ENCODE assay signal across 8 mouse cellular contexts in the genomic region with DNA sequence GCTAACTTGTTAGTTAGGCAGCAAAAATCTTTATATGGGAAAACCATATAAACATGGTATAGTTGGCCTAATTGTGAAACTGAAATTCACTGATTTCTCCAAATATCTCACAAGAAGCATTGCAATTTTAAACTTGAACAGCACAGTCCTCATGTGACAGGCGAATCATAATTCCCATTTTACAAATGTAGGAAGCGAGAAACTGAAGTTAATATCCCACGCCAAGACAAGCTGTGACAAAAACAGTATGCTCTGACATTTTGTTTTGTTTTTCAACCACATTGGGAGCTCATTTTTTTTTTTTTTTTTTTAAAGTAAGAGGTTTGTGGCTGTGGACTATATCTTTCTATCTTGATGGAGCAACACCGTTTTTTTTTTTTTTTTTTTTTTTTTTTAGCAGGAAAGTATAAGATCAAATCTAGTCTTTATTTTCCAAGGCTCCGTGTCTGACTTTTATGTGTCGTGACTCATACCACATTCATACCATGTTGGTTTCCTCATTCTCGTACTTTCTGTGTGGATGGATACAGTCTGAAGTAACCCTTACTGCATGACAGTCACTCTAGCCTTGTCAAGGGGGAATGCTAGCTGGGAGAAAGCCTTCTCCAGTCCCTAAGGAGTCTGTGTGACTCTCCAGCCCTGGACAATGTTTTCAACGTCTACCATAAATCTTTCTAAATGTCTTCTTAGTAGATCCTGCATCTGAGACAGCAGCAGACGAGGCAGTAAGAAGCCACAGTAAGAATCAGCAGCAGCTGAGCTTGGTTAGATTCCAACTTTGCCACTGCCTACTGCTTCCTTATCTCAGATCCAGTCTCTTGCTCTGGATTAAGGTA. TPM values are rescaled to one million over a fixed set of nuclear protein-coding genes. Genes with fewer than 3 reads are reported as not detected.
A peak's percentile ranks its signal among the peaks of the same experiment; 100 is the strongest.
DNase-seq lines count a peak whose midpoint lies in the region; ATAC-seq and TF ChIP-seq lines count a peak whose summit lies in the region.

No protein-coding gene starts in this region.

- 51% methylated on average over 9 of the region's 9 CpGs for WGBS in heart, embryonic 14.5 days
- 44% methylated on average over 9 of the region's 9 CpGs for WGBS in embryonic facial prominence, embryonic 15.5 days
- 54% methylated on average over 9 of the region's 9 CpGs for WGBS in limb, embryonic 12.5 days
- WGBS in olfactory bulb, adult 2 months = 46% methylated on average over 9 of the region's 9 CpGs

- no peak for DNase-seq in heart, postnatal 4 days
- DNase-seq in ES-E14 (ENCODE audit: low read depth, low spot score) = no peak
- DNase-seq in spleen, postnatal 4 days (ENCODE audit: low spot score in 2 of 2) = no peak
- no peak for DNase-seq in gastrocnemius, postnatal 25 days

- H3K9ac ChIP-seq in heart, embryonic 14.5 days (ENCODE audit: low read length) = peak overlapping the region; percentile 94
- peak overlapping the region; percentile 96 for H3K9ac ChIP-seq in ES-E14 (ENCODE audit: insufficient read depth, low read depth, low read length, poor library complexity, severe bottlenecking)
- H3K9ac ChIP-seq in embryonic facial prominence, embryonic 15.5 days = peak overlapping the region; percentile 75; the same call in 1 of the 2 replicates
- H3K9ac ChIP-seq in limb, embryonic 12.5 days (replicated peaks) = no peak overlapping the region

- TF ChIP-seq POLR2A in olfactory bulb, adult 2 months (IDR thresholded peaks at IDR 0.05; ENCODE audit: insufficient read depth, low read depth, low read length) = no peak

- peak overlapping the region; percentile 80 to 95 for H3K27ac ChIP-seq in heart, embryonic 14.5 days (replicated peaks in 1 of 2; ENCODE audit: control insufficient read depth in 1 of 2, insufficient read depth in 1 of 2, low read depth in 2 of 2, low read length in 2 of 2)
- peak overlapping the region; percentile 4; the same call in 1 of the 2 replicates for H3K27ac ChIP-seq in ES-E14 (ENCODE audit: insufficient read depth, low read depth, low read length, poor library complexity, severe bottlenecking)
- peak overlapping the region; percentile 81; the same call in 1 of the 2 replicates for H3K27ac ChIP-seq in embryonic facial prominence, embryonic 15.5 days (replicated peaks)
- no peak overlapping the region for H3K27ac ChIP-seq in limb, embryonic 12.5 days
- peak overlapping the region; percentile 73; the same call in 1 of the 2 replicates for H3K27ac ChIP-seq in olfactory bulb, adult 2 months (ENCODE audit: insufficient read depth, low read depth, low read length)

- H3K9me3 ChIP-seq in heart, embryonic 14.5 days (ENCODE audit: control insufficient read depth, low read length) = no peaks in the 10 kb centered on the region
- H3K9me3 ChIP-seq in ES-E14 (ENCODE audit: control insufficient read depth, insufficient read depth, low read depth, low read length) = no peaks in the 10 kb centered on the region
- no peaks in the 10 kb centered on the region for H3K9me3 ChIP-seq in embryonic facial prominence, embryonic 15.5 days (replicated peaks)
- H3K9me3 ChIP-seq in limb, embryonic 12.5 days = no peaks in the 10 kb centered on the region

- peak overlapping the region; percentile 78 for H3K4me2 ChIP-seq in heart, embryonic 14.5 days (ENCODE audit: low read length)
- H3K4me2 ChIP-seq in embryonic facial prominence, embryonic 15.5 days (replicated peaks) = peak overlapping the region; percentile 74
- H3K4me2 ChIP-seq in limb, embryonic 12.5 days = peak overlapping the region; percentile 66

- H3K4me1 ChIP-seq in heart, embryonic 14.5 days (ENCODE audit: control insufficient read depth in 2 of 2, insufficient read depth in 2 of 2, low read length in 2 of 2) = peaks cover 0 to 15% of the 10 kb centered on the region in 2 experiments; a peak in 3 of 4 replicates
- H3K4me1 ChIP-seq in ES-E14 (ENCODE audit: control insufficient read depth in 2 of 2, insufficient read depth in 2 of 2, low read length in 2 of 2, poor library complexity in 1 of 2) = 0 out of 4 replicates have a peak, but pooled peaks cover 0 to 2% of the 10 kb centered on the region in 2 experiments
- H3K4me1 ChIP-seq in embryonic facial prominence, embryonic 15.5 days = peaks cover 6% of the 10 kb centered on the region
- H3K4me1 ChIP-seq in limb, embryonic 12.5 days (replicated peaks) = peaks cover 18% of the 10 kb centered on the region
- H3K4me1 ChIP-seq in olfactory bulb, adult 2 months (ENCODE audit: control insufficient read depth, insufficient read depth, low read length) = peaks cover 3% of the 10 kb centered on the region; the same call in 1 of the 2 replicates

- ATAC-seq in heart, embryonic 14.5 days (ENCODE audit: insufficient number of reproducible peaks, insufficient read depth, low FRiP score, low read depth) = no peak
- no peak for ATAC-seq in embryonic facial prominence, embryonic 15.5 days (ENCODE audit: insufficient number of reproducible peaks, low FRiP score, low TSS enrichment, low read depth)
- ATAC-seq in limb, embryonic 12.5 days (ENCODE audit: insufficient number of reproducible peaks, insufficient read depth, low FRiP score, low TSS enrichment, low read depth) = no peak

- no peak for TF ChIP-seq CTCF in olfactory bulb, adult 2 months (IDR thresholded peaks at IDR 0.05; ENCODE audit: insufficient read depth, low read depth, low read length)

- H3K4me3 ChIP-seq in heart, embryonic 14.5 days (ENCODE audit: control insufficient read depth in 1 of 2, insufficient read depth in 1 of 2, low read depth in 1 of 2, low read length in 2 of 2) = peak overlapping the region; percentile 87 to 96
- H3K4me3 ChIP-seq in ES-E14 (ENCODE audit: insufficient read depth in 1 of 2, low read depth in 1 of 2, low read length in 2 of 2, poor library complexity in 1 of 2, severe bottlenecking in 1 of 2) = peak overlapping the region; percentile 82 to 99
- peak overlapping the region; percentile 82 for H3K4me3 ChIP-seq in embryonic facial prominence, embryonic 15.5 days (replicated peaks)
- H3K4me3 ChIP-seq in limb, embryonic 12.5 days (replicated peaks) = peak overlapping the region; percentile 85
- H3K4me3 ChIP-seq in olfactory bulb, adult 2 months (ENCODE audit: insufficient read depth, low read depth, low read length) = peak overlapping the region; percentile 96

- H3K36me3 ChIP-seq in heart, embryonic 14.5 days (ENCODE audit: control insufficient read depth, insufficient read depth, low read length) = peaks cover 14% of the 10 kb centered on the region
- peaks cover 3% of the 10 kb centered on the region; the same call in 1 of the 2 replicates for H3K36me3 ChIP-seq in ES-E14 (ENCODE audit: control insufficient read depth, insufficient read depth, low read length, poor library complexity, severe bottlenecking)
- no peaks in the 10 kb centered on the region for H3K36me3 ChIP-seq in embryonic facial prominence, embryonic 15.5 days
- H3K36me3 ChIP-seq in limb, embryonic 12.5 days = no peaks in the 10 kb centered on the region

- in situ Hi-C loops in ES-E14 (cut with MboI; ENCODE audit: low sequenced_read_pairs in 2 of 2, unreplicated experiment in 2 of 2) = no loop called here

- no peaks in the 10 kb centered on the region for H3K27me3 ChIP-seq in heart, embryonic 14.5 days (ENCODE audit: control insufficient read depth, insufficient read depth, low read length)
- H3K27me3 ChIP-seq in embryonic facial prominence, embryonic 15.5 days = no peaks in the 10 kb centered on the region
- H3K27me3 ChIP-seq in limb, embryonic 12.5 days = no peaks in the 10 kb centered on the region

TF ChIP-seq in ES-E14, 5 proteins besides CTCF, POLR2A, EP300 and RAD21:
- TF ChIP-seq MAFK (IDR thresholded peaks at IDR 0.05; ENCODE audit: insufficient read depth, low read depth, low read length) = no peak

RNA-seq across cellular contexts. Expression of gene Dennd1b, which starts 0.8 kb away (rescaled TPM):
- polyA plus RNA-seq in heart, embryonic 14.5 days (2014; fragmentation: Nextera tagmentation; extraction: Ambion mirVana) = 16.8 and 18.6 TPM in 2 replicates
- 10 to 100 TPM; 30.8 to 33.3 TPM for total RNA-seq in heart, postnatal 4 days (2021)
- 17.6 and 18.9 TPM in 2 replicates for total RNA-seq in ES-E14 (2012; rRNA removed)
- 6.7 and 7.7 TPM in 2 replicates for polyA plus RNA-seq in embryonic facial prominence, embryonic 15.5 days (2015; fragmentation: Nextera tagmentation; extraction: Ambion mirVana)
- 9.0 and 12.3 TPM in 2 replicates for polyA plus RNA-seq in limb, embryonic 12.5 days (2016; fragmentation: Nextera tagmentation; extraction: Ambion mirVana)
- not detected in 2 replicates for polyA plus RNA-seq in olfactory bulb, adult 2 months (2012; ENCODE audit: insufficient read depth, insufficient read length, low replicate concordance, missing spikeins)
- 10 to 100 TPM; 16.3 to 17.3 TPM for total RNA-seq in gastrocnemius, postnatal 25 days (2021)
